Mouse (Mus musculus) spleen, adult 18-20 months (tissue): ENCODE data around the gene Ano1.

ENCODE experiments used
- DNase-seq, 2 experiments: peaks; one replicate each; pipeline ENCODE4 v3.0.0; 2022; ENCODE audit warnings: mixed read lengths in 2 of 2

Gene Ano1

GRCm38 (mm10) chr7:144764537-144765282 lies 12.9 kb upstream of the Ano1 start:
- DNase-seq, result no peak

GRCm38 (mm10) chr7:144764013-144764412 lies 12.2 kb upstream of the Ano1 start:
- DNase-seq, result no peak

GRCm38 (mm10) chr7:144762496-144763235 lies 10.9 kb upstream of the Ano1 start:
- DNase-seq, result no peak

- DNase-seq, result no peak
These were observed 8.5 kb upstream of the Ano1 start for GRCm38 (mm10) chr7:144760228-144760627.

GRCm38 (mm10) chr7:144759455-144759854 lies 7.7 kb upstream of the Ano1 start:
- no peak for DNase-seq

GRCm38 (mm10) chr7:144755511-144756378 lies 4.0 kb upstream of the Ano1 start:
- DNase-seq, result no peak

- DNase-seq, result no peak
These were observed 2.9 kb upstream of the Ano1 start for GRCm38 (mm10) chr7:144754722-144755121.

- DNase-seq, result no peak
These were observed 1.9 kb upstream of the Ano1 start for GRCm38 (mm10) chr7:144753657-144754031.

GRCm38 (mm10) chr7:144752919-144753656 lies 1.3 kb upstream of the Ano1 start:
- DNase-seq, result no peak

GRCm38 (mm10) chr7:144747756-144748155 lies 4.0 kb downstream of the Ano1 start:
- no peak for DNase-seq

- DNase-seq, result no peak
These were observed 5.3 kb downstream of the Ano1 start for GRCm38 (mm10) chr7:144746466-144746865.

- DNase-seq, result no peak
These were observed 7.9 kb downstream of the Ano1 start for GRCm38 (mm10) chr7:144743874-144744273.

GRCm38 (mm10) chr7:144740643-144741042 lies 11.1 kb downstream of the Ano1 start:
- DNase-seq, result no peak

- DNase-seq, result no peak
These were observed 12.0 kb downstream of the Ano1 start for GRCm38 (mm10) chr7:144739810-144740209.

- DNase-seq, result no peak
These were observed 13.4 kb downstream of the Ano1 start for GRCm38 (mm10) chr7:144738357-144738798.

GRCm38 (mm10) chr7:144731897-144732291 lies 19.9 kb downstream of the Ano1 start:
- no peak for DNase-seq

- DNase-seq, result no peak
These were observed 20.4 kb downstream of the Ano1 start for GRCm38 (mm10) chr7:144731182-144731896.

GRCm38 (mm10) chr7:144724283-144724682 lies 27.5 kb downstream of the Ano1 start:
- no peak for DNase-seq

GRCm38 (mm10) chr7:144719956-144720355 lies 31.8 kb downstream of the Ano1 start:
- DNase-seq, result no peak

GRCm38 (mm10) chr7:144717736-144718135 lies 34.0 kb downstream of the Ano1 start:
- DNase-seq, result no peak

- no peak for DNase-seq
These were observed 53.9 kb downstream of the Ano1 start for GRCm38 (mm10) chr7:144697870-144698269.
